Mouse (Mus musculus) layer of hippocampus, postnatal 36 days (tissue): ENCODE data around the gene Rdh1. TPM values are rescaled to one million over a fixed set of nuclear protein-coding genes. Genes with fewer than 3 reads are reported as not detected.
"Not testable (repeated sequence)": the region's sequence is repeated elsewhere in the genome, so short reads cannot be mapped to it uniquely, and the experiment has no call there.

Source experiments
- DNase-seq, 2 experiments: peaks; one replicate each; pipeline ENCODE4 v3.0.0; 2022
- total RNA-seq, 2 experiments: library from RNA; stranded (reverse); gene quantifications; 2 replicates each; pipeline ENCODE4 v1.2.3; 2021

The Rdh1 gene
- total RNA-seq, 2 experiments from 2014 or later, result 0.13 to 0.15 TPM

DNA sequence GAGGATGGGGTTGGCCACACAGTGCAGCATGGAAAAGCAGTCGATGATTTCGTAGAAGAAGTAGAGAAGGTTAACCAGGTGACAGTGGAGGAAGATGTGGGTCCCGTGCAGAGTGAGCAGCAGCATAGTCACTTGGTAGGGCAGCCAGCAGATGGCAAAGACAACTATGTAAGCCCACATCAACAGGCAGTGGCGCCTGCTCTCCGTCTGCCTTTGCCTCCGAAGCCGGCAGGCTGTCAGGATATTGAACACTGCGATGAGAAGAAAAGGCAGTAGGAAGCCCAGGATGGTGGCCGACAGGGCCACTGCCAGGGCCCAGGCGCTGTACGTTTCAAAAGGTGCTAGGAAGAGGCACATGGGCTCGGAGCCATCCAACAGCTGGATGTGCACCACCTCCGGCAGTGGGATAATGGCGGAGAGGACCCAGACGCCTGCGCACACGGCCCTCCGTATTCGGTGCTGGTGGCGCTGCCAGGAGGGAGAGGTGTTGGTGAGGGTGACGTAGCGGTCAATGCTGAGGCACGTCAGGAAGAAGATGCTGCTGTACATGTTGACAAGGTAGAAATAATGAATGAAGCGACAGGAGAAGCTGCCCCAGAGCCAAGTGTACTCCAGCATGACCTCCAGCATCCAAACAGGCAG is 9.3 kb upstream of the Rdh1 start:
- DNase-seq, result peak in 1 of 2 experiments; percentile 36

DNA sequence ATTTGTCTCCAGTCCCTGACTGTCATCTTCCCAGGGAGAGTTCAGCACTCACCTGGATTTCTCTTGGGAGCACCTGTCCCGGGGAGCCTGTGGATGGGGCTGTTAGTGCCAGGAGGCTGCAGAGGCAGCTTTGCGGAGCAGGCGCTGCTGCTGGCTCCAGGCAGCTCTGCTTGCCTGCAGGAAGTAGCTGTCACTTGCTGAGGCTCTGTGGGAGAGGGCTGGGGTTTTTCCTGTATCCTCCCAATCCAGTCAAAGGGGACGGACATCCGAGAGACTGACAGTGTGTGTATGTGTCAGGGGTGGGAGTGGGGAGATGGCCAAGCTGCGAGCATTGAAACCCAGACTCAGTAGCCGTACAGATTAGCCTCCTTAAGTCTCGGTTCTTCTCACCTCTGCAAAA is 8.0 kb upstream of the Rdh1 start, which contains the start of gene Gpr182:
TSS of gene Gpr182 (minus strand) at position 185 of the 400 bp plus-strand sequence.
- DNase-seq, result no peak

DNA sequence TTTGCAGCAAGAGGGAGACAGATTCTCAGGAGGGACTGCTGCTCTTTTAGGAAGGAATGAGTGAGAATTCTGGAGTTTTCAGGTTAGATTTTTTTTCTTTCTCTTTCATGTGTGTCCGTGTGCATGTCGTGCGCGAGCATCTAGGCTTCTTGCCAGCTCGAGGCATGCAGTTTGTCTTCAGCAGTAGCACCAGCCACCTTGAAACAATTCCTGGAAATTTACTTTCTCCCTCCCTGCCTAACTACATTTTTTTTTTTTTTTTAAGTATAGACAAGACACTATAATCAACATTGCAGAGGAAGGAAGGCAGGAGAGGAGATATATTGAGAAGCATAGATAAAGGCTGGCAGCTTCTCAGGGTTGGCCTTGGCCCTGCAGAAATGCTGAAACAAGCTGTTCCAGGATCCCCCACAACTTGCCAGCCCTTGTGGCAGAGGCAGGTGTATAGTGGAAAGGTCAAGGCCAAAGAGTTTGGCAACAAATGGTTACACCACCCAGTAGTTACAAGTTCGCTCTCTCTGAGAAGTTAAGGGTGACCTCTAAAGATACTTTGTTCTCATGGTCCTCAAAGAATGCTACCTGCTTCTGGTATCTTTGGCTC is 4.9 kb upstream of the Rdh1 start:
- no peak for DNase-seq

GRCm38 (mm10) chr10:127755246-127755645 is 4.3 kb upstream of the Rdh1 start:
- no peak for DNase-seq

DNA sequence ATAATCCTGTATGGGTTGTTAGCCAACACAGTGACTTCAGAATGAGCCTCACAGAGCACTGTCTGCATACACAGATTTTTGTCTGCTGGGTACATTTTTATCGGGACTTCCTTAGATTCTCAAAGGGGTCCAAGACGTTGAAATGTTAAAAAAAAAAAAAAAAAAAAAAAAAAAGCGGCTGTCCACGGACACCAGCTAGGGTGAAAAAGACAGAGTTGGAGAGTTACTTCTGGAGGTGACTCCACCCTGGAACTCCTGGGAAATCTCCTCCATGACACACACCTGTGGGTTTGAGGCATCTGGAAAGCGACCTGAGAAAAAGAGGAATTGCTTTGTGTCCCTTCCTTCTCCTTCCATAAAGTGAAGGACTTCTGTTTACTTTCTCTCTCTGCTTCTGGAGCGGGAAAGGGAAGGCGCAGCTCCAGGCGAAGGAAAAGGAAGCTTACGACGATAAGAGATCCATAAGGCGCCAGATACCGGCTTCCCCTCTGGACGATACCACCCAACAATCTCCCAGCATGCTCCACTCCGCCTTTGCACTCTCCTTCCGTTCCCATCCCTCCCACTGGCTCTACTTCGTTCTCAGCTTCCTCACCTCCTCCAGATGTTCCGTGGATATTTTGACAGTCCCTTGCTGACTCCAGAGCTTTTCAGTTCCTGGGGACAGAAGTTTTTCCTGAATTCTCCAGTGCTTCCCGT is 3.6 kb upstream of the Rdh1 start:
- DNase-seq, result no peak

DNA sequence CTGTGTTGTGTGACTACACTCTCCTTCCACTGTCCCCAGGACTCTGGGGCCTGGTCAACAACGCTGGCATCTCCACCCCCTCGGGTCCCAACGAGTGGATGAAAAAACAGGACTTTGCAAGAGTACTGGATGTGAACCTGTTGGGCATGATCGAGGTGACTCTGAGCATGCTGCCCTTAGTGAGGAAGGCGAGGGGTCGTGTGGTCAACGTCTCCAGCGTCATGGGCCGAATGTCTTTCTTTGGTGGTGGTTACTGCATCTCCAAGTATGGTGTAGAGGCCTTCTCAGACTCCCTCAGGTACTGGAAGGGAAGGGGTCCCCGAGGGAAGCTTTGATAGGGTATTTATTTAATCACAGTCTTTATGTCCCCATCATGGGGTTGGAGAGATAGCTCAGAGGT is 3.4 kb downstream of the Rdh1 start:
- DNase-seq, result not testable (repeated sequence)

- DNase-seq, result no peak
Observed at GRCm38 (mm10) chr10:127763914-127764680, 4.6 kb downstream of the Rdh1 start.

DNA sequence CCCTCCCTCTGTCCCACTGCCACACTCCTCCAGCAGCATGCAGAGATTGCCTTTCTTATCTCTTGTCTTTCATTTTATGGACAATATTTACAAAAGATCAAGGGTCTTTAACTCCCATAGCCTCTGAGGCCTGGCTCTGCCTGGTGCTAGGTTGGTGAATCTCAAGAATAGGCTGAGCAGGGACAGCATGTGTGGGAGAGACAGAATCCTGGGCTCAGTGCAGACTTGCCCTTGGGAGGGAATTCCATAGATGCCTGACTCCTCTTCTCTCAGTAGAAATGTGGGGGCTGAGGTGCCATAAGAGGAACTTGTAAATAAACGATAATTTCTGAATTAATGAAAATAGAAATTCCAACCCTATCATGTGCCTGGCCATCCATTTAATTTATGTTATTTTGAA is 7.0 kb downstream of the Rdh1 start:
- DNase-seq, result no peak

GRCm38 (mm10) chr10:127776011-127776410 is 16.5 kb downstream of the Rdh1 start, which contains the start of gene Rdh9:
Gene Rdh9 (plus strand): TSS chr10:127776386.
- no peak for DNase-seq

DNA sequence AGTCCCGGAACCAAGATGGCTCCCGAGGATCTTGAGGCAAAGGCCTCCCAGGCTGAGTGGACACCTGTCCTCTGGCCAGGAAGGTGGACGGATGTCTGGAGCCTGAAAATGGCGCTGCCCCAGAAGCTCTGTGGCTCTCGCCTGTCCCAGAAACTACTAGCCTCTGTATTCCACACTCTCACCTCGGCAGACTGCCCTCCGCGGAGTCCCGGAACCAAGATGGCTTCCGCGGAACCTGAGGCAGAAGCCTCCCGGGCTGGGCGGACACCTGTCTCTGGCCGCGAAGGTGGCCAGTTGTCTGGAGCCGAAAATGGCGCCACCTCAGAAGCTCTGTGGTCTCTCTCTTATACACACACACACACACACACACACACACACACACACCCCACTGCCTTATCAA is 22.8 kb downstream of the Rdh1 start:
- not testable (repeated sequence) for DNase-seq

- not testable (repeated sequence) for DNase-seq
Observed at GRCm38 (mm10) chr10:127785411-127785810, 25.9 kb downstream of the Rdh1 start.

DNA sequence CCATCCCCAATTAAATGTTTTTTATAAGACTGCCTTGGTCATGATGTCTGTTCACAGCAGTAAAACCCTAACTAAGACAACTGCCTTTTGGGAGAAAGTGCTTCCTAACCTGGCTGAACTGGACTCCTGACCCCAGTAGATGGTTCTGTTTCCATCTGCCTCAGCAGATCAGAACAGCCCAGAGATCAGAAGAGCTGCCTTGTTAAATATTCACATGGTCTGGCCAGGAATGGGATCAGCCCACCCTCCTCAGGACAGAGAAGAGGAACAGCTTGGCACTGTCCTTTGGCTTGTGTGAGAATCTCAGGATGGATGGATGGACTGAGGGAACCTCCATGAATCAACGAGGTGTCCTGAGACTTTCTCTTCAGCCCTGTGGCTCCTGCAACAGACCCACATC is 39.8 kb downstream of the Rdh1 start:
- no peak for DNase-seq

DNA sequence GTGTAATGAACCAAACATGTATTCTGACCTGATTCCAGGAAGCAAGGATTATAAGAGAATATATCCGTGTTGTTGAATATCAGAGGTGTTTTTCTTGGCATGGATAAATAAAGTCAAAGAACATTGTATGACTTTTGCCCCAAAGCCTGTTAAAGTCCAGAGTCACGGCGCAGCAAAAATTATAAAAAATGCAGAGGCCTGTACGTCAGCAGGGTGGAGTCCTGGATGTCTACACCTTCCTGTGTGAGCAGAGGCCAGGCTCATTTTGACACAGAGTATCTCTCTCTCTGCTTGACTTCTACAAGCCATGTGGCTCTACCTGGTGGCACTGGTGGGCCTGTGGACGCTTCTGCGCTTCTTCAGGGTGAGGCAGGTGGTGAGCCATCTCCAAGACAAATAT is 41.4 kb downstream of the Rdh1 start, which contains the start of gene Rdh16:
TSS of gene Rdh16 (plus strand) at position 262 of the 400 bp plus-strand sequence.
- DNase-seq, result no peak

- no peak for DNase-seq
Observed at GRCm38 (mm10) chr10:127801612-127802011, 42.1 kb downstream of the Rdh1 start.

- no peak for DNase-seq
Observed at GRCm38 (mm10) chr10:127802236-127802635, 42.7 kb downstream of the Rdh1 start.

DNA sequence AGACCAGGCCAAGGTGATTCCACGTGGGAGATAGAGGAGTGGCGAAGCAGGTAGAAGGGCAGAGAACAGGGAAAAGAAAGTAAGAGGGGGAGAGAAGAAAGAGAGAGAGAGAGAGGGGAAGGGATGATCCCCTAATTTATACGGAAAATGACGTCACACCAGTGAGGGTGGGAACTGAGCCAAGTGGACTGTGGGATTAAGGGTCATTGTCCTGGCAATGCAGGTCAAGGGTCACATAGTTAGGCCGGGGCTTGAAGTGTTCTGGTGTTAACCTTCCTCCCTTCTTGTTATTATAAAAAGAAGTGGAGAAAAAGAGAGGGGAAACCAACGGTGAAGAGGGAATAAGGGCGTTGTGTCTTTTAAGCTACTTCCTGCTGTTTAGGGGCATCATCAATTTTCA is 44.9 kb downstream of the Rdh1 start:
- DNase-seq, result no peak

GRCm38 (mm10) chr10:127815888-127816287 is 56.4 kb downstream of the Rdh1 start:
- no peak for DNase-seq

GRCm38 (mm10) chr10:127817268-127817910 is 57.9 kb downstream of the Rdh1 start:
- not testable (repeated sequence) for DNase-seq
